Mouse (Mus musculus): ENCODE measurements around the gene Macrod2. TPM values are rescaled to one million over a fixed set of nuclear protein-coding genes. Genes with fewer than 3 reads are reported as not detected.
A peak's percentile ranks its signal among the peaks of the same experiment; 100 is the strongest.

Gene Macrod2
- polyA plus RNA-seq, 1 experiment from 2014 or later: 59.2 TPM

DNA sequence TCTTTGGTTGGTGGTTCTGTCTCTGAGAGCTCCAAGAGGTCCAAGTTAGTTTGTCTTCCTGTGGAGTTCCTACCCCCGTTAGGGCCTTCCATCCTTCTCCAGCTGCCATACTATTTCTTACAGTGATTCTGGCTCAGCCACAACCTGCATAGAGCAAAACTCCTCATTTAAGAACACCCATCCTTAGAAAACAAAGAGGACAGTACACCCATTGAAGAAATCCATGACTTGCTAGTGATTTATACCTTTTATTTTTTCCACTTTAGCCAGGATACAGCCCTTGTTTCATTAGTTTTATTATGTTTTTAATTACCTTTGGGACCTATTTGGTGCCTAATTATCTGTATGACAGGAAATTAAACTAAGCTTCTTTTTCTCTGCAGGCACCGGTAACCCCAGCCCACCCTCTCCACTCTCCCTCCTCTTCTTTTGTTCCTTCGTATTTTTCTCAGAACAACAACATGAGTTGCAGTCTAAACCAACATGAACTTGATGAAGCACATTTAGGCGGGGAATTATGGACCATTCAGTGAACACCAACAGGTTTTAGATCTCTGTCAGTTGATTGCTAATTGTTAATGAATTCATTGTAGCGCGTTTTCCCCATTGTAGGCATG is 1516.8 kb downstream of the Macrod2 start:
- H3K4me3 ChIP-seq: no peak overlapping the region
- peak; percentile 38; the same call in 1 of the 2 replicates for ATAC-seq (ENCODE audit: low FRiP score)
- H3K4me2 ChIP-seq (replicated peaks): no peak overlapping the region
- no peak overlapping the region for H3K27ac ChIP-seq
- 69% methylated on average over 6 of the region's 6 CpGs for whole genome bisulfite sequencing
- no peaks in the 10 kb centered on the region for H3K27me3 ChIP-seq
- no peaks in the 10 kb centered on the region for H3K4me1 ChIP-seq
- H3K36me3 ChIP-seq: no peaks in the 10 kb centered on the region
- no peak overlapping the region for H3K9ac ChIP-seq
- H3K9me3 ChIP-seq (replicated peaks): no peaks in the 10 kb centered on the region

DNA sequence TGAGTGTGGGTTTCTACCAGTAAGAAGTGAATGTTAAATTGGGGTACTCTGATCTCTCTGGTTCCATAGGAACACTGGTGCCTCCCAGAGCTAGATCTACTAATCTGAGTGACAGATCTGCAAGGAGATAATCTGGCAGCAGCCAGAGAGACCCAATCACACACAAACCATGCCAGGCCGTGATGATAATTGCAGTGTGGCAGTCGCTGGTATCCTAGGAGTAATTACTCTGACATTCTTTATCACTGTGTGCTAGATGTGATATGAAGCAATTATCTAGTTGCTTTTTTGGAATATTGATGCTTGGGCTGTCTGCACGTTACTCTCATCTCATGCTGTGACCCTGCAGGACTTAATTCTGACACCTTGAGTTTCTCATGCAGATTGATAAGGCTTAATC is 1518.4 kb downstream of the Macrod2 start:
- H3K27me3 ChIP-seq: no peaks in the 10 kb centered on the region
- H3K4me2 ChIP-seq (replicated peaks): no peak overlapping the region
- no peaks in the 10 kb centered on the region for H3K9me3 ChIP-seq (replicated peaks)
- WGBS: 48% methylated on average over 3 of the region's 3 CpGs
- no peaks in the 10 kb centered on the region for H3K4me1 ChIP-seq
- no peaks in the 10 kb centered on the region for H3K36me3 ChIP-seq
- no peak overlapping the region for H3K27ac ChIP-seq
- ATAC-seq (ENCODE audit: low FRiP score): peak; percentile 43; the same call in 1 of the 2 replicates
- no peak overlapping the region for H3K9ac ChIP-seq
- no peak overlapping the region for H3K4me3 ChIP-seq

DNA sequence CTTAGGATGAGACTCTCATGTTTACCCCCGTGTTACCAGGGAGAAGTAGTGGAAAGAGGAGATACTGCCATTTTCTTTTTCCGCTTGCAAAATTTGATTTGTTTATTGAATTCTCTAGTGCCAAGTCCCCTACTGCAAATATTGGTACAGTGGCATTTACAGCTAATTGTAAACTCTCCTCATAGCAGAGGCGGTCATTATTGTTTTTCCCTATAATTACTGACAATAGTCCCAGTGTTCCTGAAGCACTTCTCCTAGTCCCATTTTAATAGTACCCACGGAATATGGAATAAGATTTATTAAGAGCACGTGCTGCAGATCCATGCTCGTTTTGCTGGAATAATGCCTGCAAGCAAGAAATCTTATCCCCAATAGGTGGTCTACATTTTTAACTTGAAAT is 1518.8 kb downstream of the Macrod2 start:
- no peak overlapping the region for H3K27ac ChIP-seq
- no peak for ATAC-seq (ENCODE audit: low FRiP score)

DNA sequence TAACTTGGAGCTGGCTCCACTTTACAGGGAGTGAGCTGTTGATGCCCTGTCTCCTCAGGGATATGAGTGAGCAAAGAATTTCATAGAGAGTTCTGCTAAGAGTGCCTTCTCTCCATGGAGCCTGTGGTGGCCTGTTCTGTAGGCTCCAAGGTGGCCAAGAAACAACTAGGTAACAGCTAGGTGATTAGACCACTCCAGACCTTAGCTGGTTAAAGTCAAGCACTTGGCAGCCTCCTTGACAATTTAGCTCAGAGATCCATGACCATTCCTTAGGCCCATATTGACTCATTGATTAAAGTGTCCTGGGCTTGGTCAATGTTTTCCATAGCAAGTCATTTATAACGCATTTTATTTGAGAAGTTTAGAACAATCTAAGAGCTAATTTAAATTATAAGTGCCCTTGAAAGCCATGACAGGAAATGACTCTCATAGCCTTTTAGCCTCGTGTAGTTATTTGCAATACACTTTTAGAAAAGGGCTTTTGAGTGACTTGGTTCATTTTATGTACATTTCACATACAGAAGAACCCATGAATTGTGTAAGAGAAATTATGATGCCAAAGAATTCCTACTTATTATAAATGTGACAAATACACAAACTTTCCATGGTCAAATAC is 1525.4 kb downstream of the Macrod2 start:
- H3K4me3 ChIP-seq: no peak overlapping the region
- H3K4me1 ChIP-seq: no peaks in the 10 kb centered on the region
- H3K9ac ChIP-seq: no peak overlapping the region
- no peaks in the 10 kb centered on the region for H3K27me3 ChIP-seq
- no peak for ATAC-seq (ENCODE audit: low FRiP score)
- WGBS: 82% methylated on average over 2 of the region's 2 CpGs
- no peaks in the 10 kb centered on the region for H3K36me3 ChIP-seq
- no peak overlapping the region for H3K27ac ChIP-seq
- no peak overlapping the region for H3K4me2 ChIP-seq (replicated peaks)
- H3K9me3 ChIP-seq (replicated peaks): no peaks in the 10 kb centered on the region

More for the DNA sequence above, 1518.8 kb downstream of the Macrod2 start:
- Histone ChIP-seq H3K27me3 (no peaks in the 10 kb centered on the region), H3K9ac (no peak overlapping the region), H3K9me3 (replicated peaks) (no peaks in the 10 kb centered on the region), H3K4me2 (replicated peaks) (no peak overlapping the region), H3K4me3 (no peak overlapping the region), H3K4me1 (no peaks in the 10 kb centered on the region), H3K36me3 (no peaks in the 10 kb centered on the region)
- WGBS: 76% methylated on average over 6 of the region's 6 CpGs

DNA sequence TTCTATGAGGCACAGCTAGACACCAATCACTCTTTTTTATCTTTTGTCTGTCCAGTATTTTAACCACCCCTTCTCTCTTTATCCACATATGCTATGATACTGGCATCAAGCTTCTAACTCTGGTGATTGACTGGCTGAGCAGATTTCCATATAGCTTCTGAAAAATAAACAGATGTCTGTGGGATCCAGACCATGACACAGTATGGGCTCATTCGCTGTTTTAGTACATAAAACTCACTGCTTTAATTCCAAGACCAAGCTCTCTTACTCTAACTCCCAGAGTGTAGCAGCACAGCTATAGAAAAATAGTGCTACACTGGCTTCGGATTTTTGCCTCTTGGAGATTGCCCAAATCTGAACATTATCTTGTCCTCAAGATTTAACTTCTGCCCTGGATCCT is 1540.0 kb downstream of the Macrod2 start:
- Histone ChIP-seq H3K4me2 (replicated peaks) (no peak overlapping the region), H3K4me1 (no peaks in the 10 kb centered on the region), H3K27ac (no peak overlapping the region), H3K9ac (no peak overlapping the region), H3K27me3 (no peaks in the 10 kb centered on the region), H3K4me3 (no peak overlapping the region), H3K36me3 (no peaks in the 10 kb centered on the region), H3K9me3 (replicated peaks) (no peaks in the 10 kb centered on the region)
- WGBS: 83% methylated on average over 2 of the region's 2 CpGs
- no peak for ATAC-seq (ENCODE audit: low FRiP score)

DNA sequence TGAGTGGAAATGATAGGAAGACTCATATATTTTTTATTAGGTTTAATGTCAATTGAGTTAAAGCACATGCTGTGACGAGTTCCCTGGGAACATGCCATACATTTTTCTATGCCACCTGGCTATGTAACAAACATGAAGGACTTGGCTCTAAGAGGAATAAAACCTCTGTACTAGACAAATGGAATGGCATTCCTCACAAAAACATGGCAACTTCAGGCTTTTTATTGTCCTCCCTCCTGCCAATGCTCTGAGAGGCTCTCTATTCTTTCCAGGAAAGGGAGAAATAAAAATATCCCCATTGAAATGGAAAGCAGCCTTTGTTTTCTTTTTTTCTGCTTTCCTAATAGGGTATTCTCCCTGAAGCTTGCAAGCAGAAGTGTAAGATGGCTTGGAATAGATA is 1559.7 kb downstream of the Macrod2 start:
- Histone ChIP-seq H3K4me1 (peaks cover 8% of the 10 kb centered on the region; the same call in 1 of the 2 replicates), H3K4me2 (replicated peaks) (no peak overlapping the region), H3K27ac (no peak overlapping the region), H3K27me3 (no peaks in the 10 kb centered on the region), H3K4me3 (no peak overlapping the region), H3K9me3 (replicated peaks) (no peaks in the 10 kb centered on the region), H3K36me3 (no peaks in the 10 kb centered on the region), H3K9ac (no peak overlapping the region)
- WGBS: 36% methylated on average over 1 of the region's 1 CpGs
- ATAC-seq (ENCODE audit: low FRiP score): no peak

DNA sequence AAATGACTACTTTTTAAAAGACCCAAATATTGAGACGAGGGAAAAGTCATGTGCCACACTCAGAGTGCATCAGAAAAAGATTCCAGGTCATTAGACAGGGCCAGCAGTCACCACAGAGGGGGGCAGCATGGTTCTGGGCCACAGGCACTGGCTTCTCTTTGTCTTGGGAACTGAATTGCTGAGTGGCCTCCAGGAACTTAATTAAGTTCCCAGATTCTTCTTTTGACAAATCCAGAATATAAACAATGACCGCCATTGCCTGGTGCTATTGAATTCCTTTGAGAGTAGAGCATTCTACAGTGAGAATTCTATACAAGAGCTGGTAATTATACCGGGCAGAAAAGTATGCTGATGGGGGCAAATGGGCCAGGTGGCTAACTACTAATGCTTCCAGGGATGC is 1560.1 kb downstream of the Macrod2 start:
- no peaks in the 10 kb centered on the region for H3K27me3 ChIP-seq
- H3K36me3 ChIP-seq: no peaks in the 10 kb centered on the region
- H3K4me1 ChIP-seq: peaks cover 8% of the 10 kb centered on the region; the same call in 1 of the 2 replicates
- peak; percentile 86 for ATAC-seq (ENCODE audit: low FRiP score)
- 6% methylated on average over 3 of the region's 3 CpGs for WGBS
- no peak overlapping the region for H3K9ac ChIP-seq
- no peak overlapping the region for H3K4me2 ChIP-seq (replicated peaks)
- no peak overlapping the region for H3K27ac ChIP-seq
- no peaks in the 10 kb centered on the region for H3K9me3 ChIP-seq (replicated peaks)
- no peak overlapping the region for H3K4me3 ChIP-seq

DNA sequence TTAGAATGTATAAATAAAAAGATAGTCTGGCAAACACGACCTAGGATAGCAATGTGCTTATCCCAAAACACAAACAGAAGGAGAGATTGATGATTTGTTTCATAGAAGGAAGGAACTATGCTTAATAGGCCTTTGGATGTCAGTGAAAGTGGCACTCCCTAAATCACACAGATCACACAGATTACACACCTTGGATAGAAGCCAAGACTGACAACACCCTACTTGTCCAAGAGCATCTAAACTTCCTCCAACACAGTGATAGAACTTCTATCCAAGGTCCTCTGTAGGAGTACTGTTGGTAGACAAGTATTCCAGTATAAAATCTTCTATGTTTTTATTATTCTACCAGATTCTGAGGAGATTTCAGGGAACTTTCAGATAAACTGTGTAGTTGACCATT is 1567.8 kb downstream of the Macrod2 start:
- H3K4me1 ChIP-seq: no peaks in the 10 kb centered on the region
- no peak overlapping the region for H3K27ac ChIP-seq
- H3K9me3 ChIP-seq (replicated peaks): no peaks in the 10 kb centered on the region
- no peak for ATAC-seq (ENCODE audit: low FRiP score)
- H3K36me3 ChIP-seq: no peaks in the 10 kb centered on the region
- H3K4me2 ChIP-seq (replicated peaks): no peak overlapping the region
- H3K27me3 ChIP-seq: no peaks in the 10 kb centered on the region
- H3K9ac ChIP-seq: no peak overlapping the region
- WGBS: 67% methylated on average over 1 of the region's 1 CpGs
- H3K4me3 ChIP-seq: no peak overlapping the region

DNA sequence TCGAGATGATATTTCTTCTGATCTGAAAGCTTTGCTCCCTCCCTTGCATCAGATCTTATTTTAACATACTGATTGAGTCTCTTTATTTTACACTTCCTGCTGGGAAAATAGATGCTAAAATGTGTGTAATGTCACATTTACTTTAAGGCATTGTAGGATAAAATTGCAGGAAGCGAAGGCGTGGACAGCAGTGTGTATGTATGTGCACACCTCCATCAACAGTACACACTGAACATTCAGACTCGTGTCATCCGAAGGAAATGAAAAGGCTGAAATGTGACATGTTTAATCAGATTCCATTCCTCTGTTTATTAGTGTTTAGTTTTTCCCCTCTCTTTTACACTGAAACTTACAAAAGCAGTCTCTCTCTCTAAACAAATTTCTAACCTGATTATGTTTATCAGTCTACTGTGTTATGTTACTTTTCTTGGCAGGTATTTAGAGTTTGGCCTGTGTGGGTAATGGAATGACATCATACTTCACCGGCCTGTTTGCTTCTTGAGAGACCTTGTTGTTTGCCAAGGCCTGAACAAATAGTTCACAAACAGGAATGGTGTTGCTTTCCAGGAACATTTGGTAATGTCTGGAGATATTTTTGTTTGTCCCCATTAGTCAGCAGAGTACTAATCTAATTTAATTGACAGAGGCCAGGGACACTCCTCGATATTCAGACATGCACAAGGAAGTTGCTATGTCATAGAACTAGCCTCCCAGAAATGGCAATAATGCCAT is 1588.7 kb downstream of the Macrod2 start:
- Histone ChIP-seq H3K9ac (no peak overlapping the region), H3K4me3 (no peak overlapping the region), H3K4me1 (no peaks in the 10 kb centered on the region), H3K36me3 (no peaks in the 10 kb centered on the region), H3K9me3 (replicated peaks) (no peaks in the 10 kb centered on the region), H3K27ac (no peak overlapping the region), H3K27me3 (no peaks in the 10 kb centered on the region), H3K4me2 (replicated peaks) (no peak overlapping the region)
- 83% methylated on average over 7 of the region's 7 CpGs for WGBS
- ATAC-seq (ENCODE audit: low FRiP score): no peak

DNA sequence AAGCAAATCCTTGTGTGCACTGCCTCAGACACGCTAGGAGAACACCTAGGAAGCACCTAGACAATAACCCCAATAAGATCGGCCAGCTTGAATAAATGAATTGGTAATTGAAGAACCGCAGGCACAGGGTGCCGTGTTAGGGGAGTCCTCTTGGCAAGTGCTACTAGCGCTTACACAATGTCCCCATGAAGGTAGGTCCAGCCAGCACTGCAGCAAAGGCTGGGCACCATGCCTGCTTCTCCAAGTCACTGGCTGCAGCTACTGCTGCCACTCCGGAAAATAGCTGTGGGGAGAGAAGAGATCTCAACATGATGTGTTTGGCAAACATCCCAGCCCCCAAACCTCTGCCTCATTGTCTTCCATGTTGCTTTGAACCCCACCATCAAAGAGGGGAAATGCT is 1603.8 kb downstream of the Macrod2 start:
- Histone ChIP-seq H3K4me2 (replicated peaks) (no peak overlapping the region), H3K27ac (no peak overlapping the region), H3K9ac (no peak overlapping the region), H3K4me1 (no peaks in the 10 kb centered on the region), H3K36me3 (no peaks in the 10 kb centered on the region), H3K27me3 (no peaks in the 10 kb centered on the region), H3K4me3 (no peak overlapping the region), H3K9me3 (replicated peaks) (no peaks in the 10 kb centered on the region)
- 72% methylated on average over 6 of the region's 6 CpGs for WGBS
- ATAC-seq (ENCODE audit: low FRiP score): no peak

DNA sequence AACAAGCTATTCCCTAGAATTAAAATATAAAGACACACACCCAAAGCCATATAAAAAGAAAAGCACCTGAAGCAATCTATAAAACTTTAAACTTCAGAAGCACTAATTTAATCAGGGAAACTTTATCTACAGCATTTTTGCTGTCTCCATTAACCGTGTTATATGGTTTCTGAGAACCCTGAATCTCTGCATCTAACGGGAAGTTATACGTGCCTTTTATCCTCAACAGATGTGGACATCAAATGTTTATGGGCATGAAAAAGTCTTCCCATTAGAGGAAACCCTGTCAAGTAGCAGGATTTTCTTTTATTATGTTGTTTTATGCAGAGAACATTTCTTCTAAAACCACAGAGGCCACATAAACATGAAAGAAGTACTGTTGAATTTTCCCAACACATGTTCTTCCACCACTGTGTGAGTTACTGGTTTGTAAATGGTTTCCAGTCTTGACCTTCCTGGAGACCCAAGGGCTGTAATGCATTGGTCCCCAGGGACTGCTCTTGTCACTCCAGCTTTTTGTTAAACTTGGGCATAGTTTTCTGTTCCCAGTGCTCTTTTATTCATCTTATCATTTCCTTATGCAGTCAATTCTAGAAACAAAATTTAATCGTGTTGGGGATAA is 1629.5 kb downstream of the Macrod2 start:
- no peak overlapping the region for H3K9ac ChIP-seq
- no peak overlapping the region for H3K4me3 ChIP-seq
- no peaks in the 10 kb centered on the region for H3K4me1 ChIP-seq
- no peak overlapping the region for H3K27ac ChIP-seq
- H3K36me3 ChIP-seq: no peaks in the 10 kb centered on the region
- H3K27me3 ChIP-seq: no peaks in the 10 kb centered on the region
- 75% methylated on average over 4 of the region's 4 CpGs for WGBS
- no peak for ATAC-seq (ENCODE audit: low FRiP score)
- no peaks in the 10 kb centered on the region for H3K9me3 ChIP-seq (replicated peaks)
- no peak overlapping the region for H3K4me2 ChIP-seq (replicated peaks)

DNA sequence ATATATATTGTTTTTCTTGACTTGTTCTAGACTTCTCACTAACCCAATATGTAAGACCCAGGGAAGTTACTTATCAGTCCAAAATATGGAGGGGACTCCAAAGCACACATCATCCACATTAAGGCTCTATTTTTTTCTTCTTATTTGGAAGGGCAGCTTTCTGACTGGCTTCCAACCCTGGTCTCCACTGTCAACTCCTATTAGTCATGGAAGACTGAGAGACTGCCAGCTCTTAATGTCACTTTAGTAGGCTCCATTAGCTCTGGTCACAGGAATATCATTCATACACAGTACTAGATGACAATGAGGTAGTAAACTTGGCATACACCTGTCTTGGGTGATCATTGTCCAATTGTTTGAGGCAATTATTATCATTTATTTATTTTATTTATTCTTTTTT is 1631.6 kb downstream of the Macrod2 start:
- Histone ChIP-seq H3K9ac (no peak overlapping the region), H3K4me1 (no peaks in the 10 kb centered on the region), H3K27ac (no peak overlapping the region), H3K4me2 (replicated peaks) (no peak overlapping the region), H3K9me3 (replicated peaks) (no peaks in the 10 kb centered on the region), H3K4me3 (no peak overlapping the region), H3K36me3 (no peaks in the 10 kb centered on the region), H3K27me3 (no peaks in the 10 kb centered on the region)
- ATAC-seq (ENCODE audit: low FRiP score): no peak
